Mouse (Mus musculus): ENCODE measurements around the gene Cdc14b. TPM values are rescaled to one million over a fixed set of nuclear protein-coding genes. Genes with fewer than 3 reads are reported as not detected.

Cdc14b gene
- polyA plus RNA-seq, 1 experiment from 2014 or later, result 29.6 TPM

GRCm38 (mm10) chr13:64152241-64152669 lies 122.8 kb downstream of the Cdc14b start:
- Histone ChIP-seq H3K4me3 (replicated peaks) (peak overlapping the region; percentile 81), H3K9ac (replicated peaks) (peak overlapping the region; percentile 78), H3K36me3 (no peaks in the 10 kb centered on the region), H3K4me2 (peak overlapping the region; percentile 86), H3K27me3 (no peaks in the 10 kb centered on the region), H3K4me1 (replicated peaks) (peaks cover 27% of the 10 kb centered on the region), H3K9me3 (no peaks in the 10 kb centered on the region), H3K27ac (peak overlapping the region; percentile 89)
- 1% methylated on average over 42 of the region's 42 CpGs for WGBS
- ATAC-seq (ENCODE audit: insufficient number of reproducible peaks, insufficient read depth, low FRiP score, low TSS enrichment, low read depth), result peak; percentile 21

- Histone ChIP-seq H3K9me3 (no peaks in the 10 kb centered on the region), H3K36me3 (no peaks in the 10 kb centered on the region), H3K4me2 (no peak overlapping the region), H3K9ac (replicated peaks) (no peak overlapping the region), H3K27ac (no peak overlapping the region), H3K4me3 (replicated peaks) (no peak overlapping the region), H3K4me1 (replicated peaks) (peaks cover 27% of the 10 kb centered on the region), H3K27me3 (no peaks in the 10 kb centered on the region)
- 71% methylated on average over 5 of the region's 5 CpGs for WGBS
- ATAC-seq (ENCODE audit: insufficient number of reproducible peaks, insufficient read depth, low FRiP score, low TSS enrichment, low read depth), result no peak
Measured at GRCm38 (mm10) chr13:64150121-64150520, 125.0 kb downstream of the Cdc14b start.

Other genes starting within 250 kb of the Cdc14b start
- gene Hsd17b3, start 186.1 kb downstream of the Cdc14b start, polyA plus RNA-seq (2016; fragmentation: Nextera tagmentation; extraction: Ambion mirVana), result not detected in 2 replicates
- gene Slc35d2, start 145.9 kb downstream of the Cdc14b start, polyA plus RNA-seq (2016; fragmentation: Nextera tagmentation; extraction: Ambion mirVana), result 4.3 and 4.5 TPM in 2 replicates
- gene Zfp367, start 122.1 kb downstream of the Cdc14b start, polyA plus RNA-seq (2016; fragmentation: Nextera tagmentation; extraction: Ambion mirVana), result 17.4 and 19.5 TPM in 2 replicates
- gene Habp4, start 113.5 kb downstream of the Cdc14b start, polyA plus RNA-seq (2016; fragmentation: Nextera tagmentation; extraction: Ambion mirVana), result 30.9 and 31.6 TPM in 2 replicates
- gene Aaed1, start 37.4 kb upstream of the Cdc14b start, polyA plus RNA-seq (2016; fragmentation: Nextera tagmentation; extraction: Ambion mirVana), result 39.4 and 42.6 TPM in 2 replicates
- gene Ctsl, start 95.6 kb upstream of the Cdc14b start, polyA plus RNA-seq (2016; fragmentation: Nextera tagmentation; extraction: Ambion mirVana), result 153 and 157 TPM in 2 replicates
- gene Cdk20, start 157.0 kb upstream of the Cdc14b start, polyA plus RNA-seq (2016; fragmentation: Nextera tagmentation; extraction: Ambion mirVana), result 16.9 and 18.1 TPM in 2 replicates
- gene Fam240b, start 222.5 kb upstream of the Cdc14b start, polyA plus RNA-seq (2016; fragmentation: Nextera tagmentation; extraction: Ambion mirVana), result not detected in 2 replicates